Mouse (Mus musculus) heart, embryonic 14.5 days (tissue): ENCODE results near the gene Aldh8a1. TPM values are rescaled to one million over a fixed set of nuclear protein-coding genes. Genes with fewer than 3 reads are reported as not detected.

Experiments
- ATAC-seq: fragments of 200-750 bp; cut with Nextera tagmentation; 2 replicates; pipeline ENCODE4 v1.8.0; 2017; ENCODE audit warnings: low read depth, moderate TSS enrichment; ENCODE audit not compliant: insufficient number of reproducible peaks, insufficient read depth, low FRiP score
- H3K27ac ChIP-seq, 2 experiments: fragments of 200-500 bp in 1 of 2; fragments of 300-500 bp in 1 of 2; sonication (generic) in 1 of 2; replicated peaks in 1 of 2; 2 replicates each; pipeline ENCODE4 v1.5.1; 2012 to 2014; ENCODE audit warnings: low read depth in 2 of 2, low read length in 2 of 2, control low read depth in 1 of 2, mild to moderate bottlenecking in 1 of 2, mixed read lengths in 1 of 2; ENCODE audit not compliant: control insufficient read depth in 1 of 2, insufficient read depth in 1 of 2
- H3K27me3 ChIP-seq: fragments of 300-500 bp; sonication (generic); 2 replicates; pipeline ENCODE4 v1.6.1; 2014; ENCODE audit warnings: mild to moderate bottlenecking, low read length, control low read depth; ENCODE audit not compliant: control insufficient read depth, insufficient read depth
- H3K36me3 ChIP-seq: fragments of 300-500 bp; sonication (generic); 2 replicates; pipeline ENCODE4 v1.6.1; 2014; ENCODE audit warnings: mild to moderate bottlenecking, control low read depth, low read length, mixed read lengths; ENCODE audit not compliant: control insufficient read depth, insufficient read depth
- H3K4me1 ChIP-seq, 2 experiments: fragments of 200-500 bp in 1 of 2; fragments of 300-500 bp in 1 of 2; sonication (generic) in 1 of 2; 2 replicates each; pipeline ENCODE4 v1.6.1; 2012 to 2014; ENCODE audit warnings: low read length in 2 of 2, control low read depth in 1 of 2, mixed read lengths in 1 of 2; ENCODE audit not compliant: control insufficient read depth in 2 of 2, insufficient read depth in 2 of 2
- H3K4me2 ChIP-seq: fragments of 300-500 bp; sonication (generic); 2 replicates; pipeline ENCODE4 v1.6.1; 2014; ENCODE audit warnings: mild to moderate bottlenecking, low read length
- H3K4me3 ChIP-seq, 2 experiments: fragments of 200-500 bp in 1 of 2; fragments of 300-500 bp in 1 of 2; sonication (generic) in 1 of 2; 2 replicates each; pipeline ENCODE4 v1.5.1; 2012 to 2014; ENCODE audit warnings: low read length in 2 of 2, mild to moderate bottlenecking in 2 of 2, control low read depth in 1 of 2, low read depth in 1 of 2, moderate library complexity in 1 of 2; ENCODE audit not compliant: control insufficient read depth in 1 of 2, insufficient read depth in 1 of 2
- H3K9ac ChIP-seq: fragments of 300-500 bp; sonication (generic); 2 replicates; pipeline ENCODE4 v1.6.1; 2014; ENCODE audit warnings: mild to moderate bottlenecking, low read length
- H3K9me3 ChIP-seq: fragments of 300-500 bp; sonication (generic); 2 replicates; pipeline ENCODE4 v1.6.1; 2016; ENCODE audit warnings: low read length, control low read depth; ENCODE audit not compliant: control insufficient read depth
- WGBS: fragments of 180-500 bp; shearing (Covaris S2); extraction: QIAGEN DNeasy Blood & Tissue Kit; methylation state at CpG from one replicate; pipeline ENCODE4 v1.1.7; 2014; 5-methylcytosine and 5-hydroxymethylcytosine counted together
- polyA plus RNA-seq: library from polyadenylated mRNA; unstranded; fragments of >200 nt; fragmentation: Nextera tagmentation; extraction: Ambion mirVana; gene quantifications from 2 replicates; pipeline ENCODE4 v1.2.1, GENCODE M21; 2014

Gene Aldh8a1
- polyA plus RNA-seq, 1 experiment from 2014 or later: not detected

- H3K27me3 ChIP-seq: no peaks in the 10 kb centered on the region
- H3K4me2 ChIP-seq: no peak overlapping the region
- H3K4me3 ChIP-seq: no peak overlapping the region
- H3K27ac ChIP-seq: no peak overlapping the region
- H3K9me3 ChIP-seq: no peaks in the 10 kb centered on the region
- no peaks in the 10 kb centered on the region for H3K4me1 ChIP-seq
- H3K9ac ChIP-seq: no peak overlapping the region
- peaks cover 55% of the 10 kb centered on the region for H3K36me3 ChIP-seq
- no peak for ATAC-seq
- WGBS: 94% methylated on average over 4 of the region's 4 CpGs
Observed at GRCm38 (mm10) chr10:21359086-21359485, 18.0 kb upstream of the Aldh8a1 start.

- WGBS: 72% methylated on average over 7 of the region's 7 CpGs
- H3K27ac ChIP-seq: no peak overlapping the region
- peaks cover 61% of the 10 kb centered on the region for H3K36me3 ChIP-seq
- no peaks in the 10 kb centered on the region for H3K9me3 ChIP-seq
- no peak overlapping the region for H3K4me3 ChIP-seq
- no peak overlapping the region for H3K9ac ChIP-seq
- no peaks in the 10 kb centered on the region for H3K4me1 ChIP-seq
- ATAC-seq: no peak
- H3K27me3 ChIP-seq: no peaks in the 10 kb centered on the region
- no peak overlapping the region for H3K4me2 ChIP-seq
Observed at GRCm38 (mm10) chr10:21361871-21362270, 15.2 kb upstream of the Aldh8a1 start.

- WGBS: 71% methylated on average over 4 of the region's 4 CpGs
- Histone ChIP-seq H3K27me3 (no peaks in the 10 kb centered on the region), H3K27ac (no peak overlapping the region)
Observed at GRCm38 (mm10) chr10:21363297-21363696, 13.8 kb upstream of the Aldh8a1 start.

GRCm38 (mm10) chr10:21364946-21365345 lies 12.1 kb upstream of the Aldh8a1 start:
- Histone ChIP-seq H3K9me3 (no peaks in the 10 kb centered on the region), H3K27ac (no peak overlapping the region), H3K4me3 (no peak overlapping the region), H3K9ac (no peak overlapping the region), H3K27me3 (no peaks in the 10 kb centered on the region), H3K4me2 (no peak overlapping the region), H3K4me1 (no peaks in the 10 kb centered on the region), H3K36me3 (peaks cover 68% of the 10 kb centered on the region)
- no peak for ATAC-seq
- WGBS: 92% methylated on average over 7 of the region's 7 CpGs

More at GRCm38 (mm10) chr10:21363297-21363696, 13.8 kb upstream of the Aldh8a1 start:
- Histone ChIP-seq H3K4me3 (no peak overlapping the region), H3K9ac (no peak overlapping the region), H3K9me3 (no peaks in the 10 kb centered on the region), H3K4me1 (no peaks in the 10 kb centered on the region), H3K4me2 (no peak overlapping the region), H3K36me3 (peaks cover 68% of the 10 kb centered on the region)
- ATAC-seq: no peak

GRCm38 (mm10) chr10:21365897-21366296 lies 11.2 kb upstream of the Aldh8a1 start:
- H3K4me2 ChIP-seq: no peak overlapping the region
- no peaks in the 10 kb centered on the region for H3K27me3 ChIP-seq
- WGBS: 63% methylated on average over 4 of the region's 4 CpGs
- H3K36me3 ChIP-seq: peaks cover 67% of the 10 kb centered on the region
- no peaks in the 10 kb centered on the region for H3K9me3 ChIP-seq
- no peaks in the 10 kb centered on the region for H3K4me1 ChIP-seq
- no peak overlapping the region for H3K27ac ChIP-seq
- H3K4me3 ChIP-seq: no peak overlapping the region
- no peak overlapping the region for H3K9ac ChIP-seq
- ATAC-seq: no peak

GRCm38 (mm10) chr10:21366471-21366870 lies 10.6 kb upstream of the Aldh8a1 start:
- Histone ChIP-seq H3K36me3 (peaks cover 62% of the 10 kb centered on the region), H3K4me1 (no peaks in the 10 kb centered on the region), H3K27me3 (no peaks in the 10 kb centered on the region), H3K9me3 (no peaks in the 10 kb centered on the region), H3K4me3 (no peak overlapping the region), H3K4me2 (no peak overlapping the region), H3K9ac (no peak overlapping the region), H3K27ac (no peak overlapping the region)
- no peak for ATAC-seq
- 60% methylated on average over 3 of the region's 3 CpGs for WGBS

GRCm38 (mm10) chr10:21367481-21367880 lies 9.6 kb upstream of the Aldh8a1 start:
- Histone ChIP-seq H3K4me3 (no peak overlapping the region), H3K9me3 (no peaks in the 10 kb centered on the region), H3K4me2 (no peak overlapping the region), H3K9ac (no peak overlapping the region), H3K4me1 (no peaks in the 10 kb centered on the region), H3K27ac (no peak overlapping the region), H3K27me3 (no peaks in the 10 kb centered on the region), H3K36me3 (peaks cover 59% of the 10 kb centered on the region)
- WGBS: 89% methylated on average over 9 of the region's 9 CpGs
- no peak for ATAC-seq

- Histone ChIP-seq H3K4me2 (no peak overlapping the region), H3K4me1 (no peaks in the 10 kb centered on the region), H3K36me3 (peaks cover 52% of the 10 kb centered on the region), H3K4me3 (no peak overlapping the region), H3K27ac (no peak overlapping the region), H3K27me3 (no peaks in the 10 kb centered on the region), H3K9ac (no peak overlapping the region), H3K9me3 (no peaks in the 10 kb centered on the region)
- no peak for ATAC-seq
- 90% methylated on average over 2 of the region's 2 CpGs for WGBS
Observed at GRCm38 (mm10) chr10:21369586-21369985, 7.5 kb upstream of the Aldh8a1 start.
